Mouse (Mus musculus) kidney, adult 18-20 months (tissue): ENCODE measurements around the gene Olfr799.

Experiments used
- DNase-seq: peaks from one replicate; pipeline ENCODE4 v3.0.0; 2021

The Olfr799 gene

GRCm38 (mm10) chr10:129637184-129637583 lies at the start of gene Olfr799:
Olfr799 (plus strand) TSS chr10:129637484.
- DNase-seq: no peak

GRCm38 (mm10) chr10:129612470-129612869 lies 24.8 kb upstream of the Olfr799 start, which contains the start of gene Olfr796:
Olfr796 (minus strand) TSS chr10:129612570.
- no peak for DNase-seq

- no peak for DNase-seq
These were observed 15.6 kb upstream of the Olfr799 start for GRCm38 (mm10) chr10:129621724-129622123.

DNA sequence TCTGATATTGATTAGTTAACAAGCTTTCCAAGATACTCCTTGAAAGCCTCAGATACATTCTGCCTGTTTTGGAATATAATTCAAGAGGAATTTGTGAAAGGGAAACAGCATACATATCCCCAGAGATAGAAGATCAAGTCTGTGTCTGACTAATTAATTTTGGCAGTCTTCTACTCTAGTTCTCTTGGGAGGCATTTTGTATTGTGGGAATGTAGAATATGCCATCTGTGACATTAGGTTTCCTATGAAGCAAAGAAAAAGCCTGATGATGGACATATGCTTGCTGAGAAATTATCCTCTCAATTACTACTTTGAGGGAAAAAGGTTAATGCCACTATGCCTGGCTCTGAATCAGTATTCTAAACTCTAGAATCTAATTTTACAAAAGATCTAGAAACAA lies 14.0 kb upstream of the Olfr799 start:
- DNase-seq: no peak

- DNase-seq: no peak
These were observed 9.4 kb upstream of the Olfr799 start, which contains the start of gene Olfr798 for GRCm38 (mm10) chr10:129627834-129628233. Olfr798 (minus strand) TSS chr10:129627934.

GRCm38 (mm10) chr10:129651763-129652162 lies 14.5 kb downstream of the Olfr799 start:
- DNase-seq: no peak

DNA sequence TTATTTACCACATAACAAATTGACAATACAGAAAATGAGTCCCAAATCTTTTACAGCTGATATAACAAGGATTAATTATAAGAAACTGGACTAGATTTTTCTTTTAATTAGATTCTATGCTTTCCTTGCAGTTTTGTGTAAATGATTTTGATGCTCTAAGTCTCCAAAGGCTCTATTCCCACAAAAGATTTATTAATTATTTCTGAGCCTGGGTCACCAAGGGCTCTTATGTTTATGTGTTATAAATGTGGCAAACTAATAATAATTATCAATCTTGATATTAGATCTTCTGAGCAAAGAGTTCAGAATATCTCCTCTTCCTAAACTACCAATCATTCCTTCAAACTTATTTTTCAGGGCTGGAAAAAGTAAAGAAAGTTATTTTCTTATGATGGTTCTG lies 20.1 kb downstream of the Olfr799 start, which contains the start of gene Olfr800:
Gene Olfr800, plus strand, starts transcription at position 301 of the 400 bp plus-strand sequence.
- DNase-seq: no peak

- no peak for DNase-seq
These were observed 36.5 kb downstream of the Olfr799 start, which contains the start of gene Olfr801 for GRCm38 (mm10) chr10:129673765-129674164. Olfr801 (minus strand) TSS chr10:129673865.

- no peak for DNase-seq
These were observed 50.8 kb downstream of the Olfr799 start, which contains the start of gene Olfr802 for GRCm38 (mm10) chr10:129688069-129688468. Olfr802 (minus strand) TSS chr10:129688169.

- DNase-seq: no peak
These were observed 56.9 kb downstream of the Olfr799 start, which contains the start of gene Olfr803 for GRCm38 (mm10) chr10:129694186-129694585. Olfr803 (minus strand) TSS chr10:129694286.
